8 mouse cellular contexts compared by ENCODE assay signal in genomic region chr4:59096393-59096792, GRCm38 (mm10). TPM values are rescaled to one million over a fixed set of nuclear protein-coding genes. Genes with fewer than 3 reads are reported as not detected.
DNase-seq lines count a peak whose midpoint lies in the region; ATAC-seq and TF ChIP-seq lines count a peak whose summit lies in the region.

No protein-coding gene starts in this region.

- H3K4me1 ChIP-seq in heart, embryonic 11.5 days (ENCODE audit: control insufficient read depth, insufficient read depth, low read length) = no peaks in the 10 kb centered on the region
- H3K4me1 ChIP-seq in cortical plate, adult 2 months (ENCODE audit: control insufficient read depth, insufficient read depth, low read length) = no peaks in the 10 kb centered on the region
- H3K4me1 ChIP-seq in intestine, embryonic 15.5 days (replicated peaks) = no peaks in the 10 kb centered on the region
- no peaks in the 10 kb centered on the region for H3K4me1 ChIP-seq in midbrain, embryonic 12.5 days

- no peak overlapping the region for H3K4me3 ChIP-seq in heart, embryonic 11.5 days (ENCODE audit: low read depth, low read length)
- H3K4me3 ChIP-seq in cortical plate, adult 2 months (ENCODE audit: insufficient read depth, low read length) = no peak overlapping the region
- no peak overlapping the region for H3K4me3 ChIP-seq in intestine, embryonic 15.5 days (replicated peaks)
- H3K4me3 ChIP-seq in midbrain, embryonic 12.5 days = no peak overlapping the region

- no peak overlapping the region for H3K4me2 ChIP-seq in heart, embryonic 11.5 days
- H3K4me2 ChIP-seq in intestine, embryonic 15.5 days (replicated peaks) = no peak overlapping the region
- no peak overlapping the region for H3K4me2 ChIP-seq in midbrain, embryonic 12.5 days (replicated peaks)

- H3K9me3 ChIP-seq in heart, embryonic 11.5 days (replicated peaks; ENCODE audit: control insufficient read depth, low read length) = no peaks in the 10 kb centered on the region
- H3K9me3 ChIP-seq in intestine, embryonic 15.5 days = no peaks in the 10 kb centered on the region
- no peaks in the 10 kb centered on the region for H3K9me3 ChIP-seq in midbrain, embryonic 12.5 days

- no peak for ATAC-seq in heart, embryonic 11.5 days (replicated peaks; ENCODE audit: insufficient number of reproducible peaks, low FRiP score, low TSS enrichment)
- peak; percentile 69 for ATAC-seq in intestine, embryonic 15.5 days
- peak; percentile 86 for ATAC-seq in midbrain, embryonic 12.5 days (ENCODE audit: low FRiP score, low read depth)

- no peak overlapping the region for H3K27ac ChIP-seq in heart, embryonic 11.5 days (ENCODE audit: low read depth, low read length)
- no peak overlapping the region for H3K27ac ChIP-seq in cortical plate, adult 2 months (ENCODE audit: insufficient read depth, low read length)
- H3K27ac ChIP-seq in intestine, embryonic 15.5 days = no peak overlapping the region
- no peak overlapping the region for H3K27ac ChIP-seq in midbrain, embryonic 12.5 days (replicated peaks)

- TF ChIP-seq POLR2A in cortical plate, adult 2 months (IDR thresholded peaks at IDR 0.05; ENCODE audit: extremely low read depth, insufficient read depth, low read length) = no peak

- no peaks in the 10 kb centered on the region for H3K27me3 ChIP-seq in heart, embryonic 11.5 days (ENCODE audit: control insufficient read depth, insufficient read depth, low read length)
- H3K27me3 ChIP-seq in intestine, embryonic 15.5 days (replicated peaks) = no peaks in the 10 kb centered on the region
- H3K27me3 ChIP-seq in midbrain, embryonic 12.5 days = peaks cover 3% of the 10 kb centered on the region; the same call in 1 of the 2 replicates

- H3K9ac ChIP-seq in heart, embryonic 11.5 days (ENCODE audit: low read depth, low read length) = no peak overlapping the region
- no peak overlapping the region for H3K9ac ChIP-seq in intestine, embryonic 15.5 days
- H3K9ac ChIP-seq in midbrain, embryonic 12.5 days (replicated peaks) = no peak overlapping the region

- peak; percentile 90 for TF ChIP-seq CTCF in cortical plate, adult 2 months (IDR thresholded peaks at IDR 0.05; ENCODE audit: extremely low read depth, insufficient read depth, low read length)

- H3K36me3 ChIP-seq in heart, embryonic 11.5 days (ENCODE audit: control insufficient read depth, insufficient read depth, low read length) = no peaks in the 10 kb centered on the region
- no peaks in the 10 kb centered on the region for H3K36me3 ChIP-seq in intestine, embryonic 15.5 days
- H3K36me3 ChIP-seq in midbrain, embryonic 12.5 days = no peaks in the 10 kb centered on the region

- DNase-seq in heart, adult 11 months = peak; percentile 96
- peak; percentile 21 to 29 for DNase-seq in gastrocnemius, adult 8-10 months (ENCODE audit: low spot score in 2 of 2)
- DNase-seq in left cerebral cortex, adult 9 months (ENCODE audit: low spot score in 2 of 2) = peak; percentile 25 to 86
- DNase-seq in skeletal muscle tissue, adult 2 months (ENCODE audit: low read depth, low spot score) = peak; percentile 64

RNA-seq across cellular contexts. Expression of gene AI481877, which starts 42.4 kb away (rescaled TPM):
- polyA plus RNA-seq in heart, embryonic 11.5 days (2014; fragmentation: Nextera tagmentation; extraction: Ambion mirVana) = not detected in 2 replicates
- not detected in 2 replicates for polyA plus RNA-seq in cortical plate, adult 2 months (2012; rRNA removed)
- not detected for total RNA-seq in gastrocnemius, adult 8-10 months (2022)
- not detected in 2 replicates for polyA plus RNA-seq in intestine, embryonic 15.5 days (2015; fragmentation: Nextera tagmentation; extraction: Ambion mirVana)
- not detected in 2 replicates for polyA plus RNA-seq in midbrain, embryonic 12.5 days (2016; fragmentation: Nextera tagmentation; extraction: Ambion mirVana)

Comparison
In these comparisons a context has a peak if more than half of its experiments do, and no peak if none do; other contexts are left out.
1. DNase-seq: peak in every context shown above with its lines; median percentile 96 in heart, adult 11 months; 64 in skeletal muscle tissue, adult 2 months; 56 in left cerebral cortex, adult 9 months; 25 in gastrocnemius, adult 8-10 months.